Mouse (Mus musculus) brown adipose tissue, adult 24 weeks (tissue): ENCODE measurements around the gene Gm10401. TPM values are rescaled to one million over a fixed set of nuclear protein-coding genes. Genes with fewer than 3 reads are reported as not detected.

Experiments used
- polyA plus RNA-seq: library from polyadenylated mRNA; stranded (reverse); fragments of >200 nt; gene quantifications from 2 replicates; pipeline ENCODE4 v1.2.4, GENCODE M21; 2012; ENCODE audit not compliant: missing spikeins, insufficient read depth, insufficient read length

Gene Gm10401
- polyA plus RNA-seq, 1 experiment = not detected

Other genes starting within 250 kb of the Gm10401 start
- gene 4930519G04Rik, start 244.6 kb downstream of the Gm10401 start, polyA plus RNA-seq = not detected in 2 replicates
- gene Gm9936, start 239.6 kb downstream of the Gm10401 start, polyA plus RNA-seq = not detected in 2 replicates
- gene Oasl2, start 201.4 kb downstream of the Gm10401 start, polyA plus RNA-seq = 3.3 and 5.9 TPM in 2 replicates
- 1.2 TPM in 1 of 2 replicates, not detected in the other for gene Oasl1, start 175.1 kb downstream of the Gm10401 start, polyA plus RNA-seq
- gene 2210016L21Rik, start 156.1 kb downstream of the Gm10401 start, polyA plus RNA-seq = 11.2 and 11.3 TPM in 2 replicates
- not detected in 2 replicates for gene Hnf1a, start 127.2 kb downstream of the Gm10401 start, polyA plus RNA-seq
- 15.8 and 15.9 TPM in 2 replicates for gene Sppl3, start 87.2 kb downstream of the Gm10401 start, polyA plus RNA-seq
- gene Acads, start 21.1 kb upstream of the Gm10401 start, polyA plus RNA-seq = 345 and 375 TPM in 2 replicates
- 9.4 and 11.0 TPM in 2 replicates for gene Unc119b, start 36.7 kb upstream of the Gm10401 start, polyA plus RNA-seq
- gene Mlec, start 59.9 kb upstream of the Gm10401 start, polyA plus RNA-seq = 49.5 and 76.9 TPM in 2 replicates
- 1.0 and 1.3 TPM in 2 replicates for gene Cabp1, start 96.1 kb upstream of the Gm10401 start, polyA plus RNA-seq
- 187 and 188 TPM in 2 replicates for gene Pop5, start 137.5 kb upstream of the Gm10401 start, polyA plus RNA-seq
- 122 and 124 TPM in 2 replicates for gene Rnf10, start 174.6 kb upstream of the Gm10401 start, polyA plus RNA-seq
- 95.7 and 103 TPM in 2 replicates for gene Coq5, start 181.4 kb upstream of the Gm10401 start, polyA plus RNA-seq
- 93.6 and 365 TPM in 2 replicates for gene Dynll1, start 202.7 kb upstream of the Gm10401 start, polyA plus RNA-seq
- gene Srsf9, start 228.9 kb upstream of the Gm10401 start, polyA plus RNA-seq = 40.6 and 50.7 TPM in 2 replicates
- 35.7 and 45.5 TPM in 2 replicates for gene Gatc, start 242.9 kb upstream of the Gm10401 start, polyA plus RNA-seq
- 33.2 and 38.6 TPM in 2 replicates for gene Triap1, start 242.9 kb upstream of the Gm10401 start, polyA plus RNA-seq